32 mouse cellular contexts compared by ENCODE assay signal in the genomic region with DNA sequence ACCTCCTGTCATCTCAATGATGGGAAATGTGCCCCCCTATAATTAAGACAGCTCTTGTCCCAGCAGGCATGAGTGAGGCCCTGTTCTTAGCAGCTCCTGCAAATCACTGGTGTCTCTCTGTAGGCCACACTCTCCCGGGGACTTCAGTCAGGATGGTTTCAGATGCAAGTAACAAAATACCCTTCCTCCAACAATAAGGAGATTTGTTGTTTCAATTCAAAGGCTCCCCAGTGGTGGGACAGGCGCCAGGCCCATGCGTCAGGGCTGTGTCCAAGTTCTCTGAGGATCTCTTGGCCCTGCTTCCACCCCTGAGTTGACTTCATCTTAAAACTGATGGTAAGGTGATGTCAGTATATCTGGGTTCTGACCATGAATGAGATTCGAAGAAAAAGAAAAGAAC.
"Had no signal": no experiment of that assay in that cellular context is flagged by ENCODE, and none has a peak within 500 bp of the region (broad histone marks: within the 10 kb centered on the region; RNA-seq: fewer than 3 reads in every experiment).

No protein-coding gene starts in this region.

- H3K4me1 ChIP-seq: heart, embryonic 13.5 days; heart, embryonic 15.5 days; hindbrain, embryonic 12.5 days; hindbrain, embryonic 13.5 days; hindbrain, embryonic 15.5 days; intestine, embryonic 15.5 days; kidney, embryonic 15.5 days had no signal

- H3K9me3 ChIP-seq: heart, embryonic 13.5 days; heart, embryonic 15.5 days; hindbrain, embryonic 10.5 days; hindbrain, embryonic 12.5 days; hindbrain, embryonic 13.5 days; hindbrain, embryonic 15.5 days; intestine, embryonic 15.5 days; kidney, embryonic 15.5 days had no signal

- H3K27ac ChIP-seq: heart, embryonic 13.5 days; heart, embryonic 15.5 days; hindbrain, embryonic 10.5 days; hindbrain, embryonic 12.5 days; hindbrain, embryonic 13.5 days; hindbrain, embryonic 14.5 days; hindbrain, embryonic 15.5 days; hindbrain, postnatal 0 days; intestine, embryonic 15.5 days; kidney, embryonic 15.5 days; kidney, postnatal 0 days; layer of hippocampus, adult 2 months; left cerebral cortex, adult 2 months had no signal

- DNase-seq: heart, postnatal 10 days; heart, postnatal 14 days; heart, postnatal 36 days; heart, postnatal 4 days; kidney, adult 11 months; kidney, adult 18-20 months; kidney, adult 2 months; kidney, adult 8-10 months; kidney, adult 9 months; kidney, postnatal 10 days; kidney, postnatal 14 days; kidney, postnatal 25 days; kidney, postnatal 36 days; kidney, postnatal 4 days; layer of hippocampus, adult 9-11 months; layer of hippocampus, postnatal 36 days had no signal

- H3K27me3 ChIP-seq: heart, embryonic 13.5 days; heart, embryonic 15.5 days; hindbrain, embryonic 12.5 days; hindbrain, embryonic 13.5 days; hindbrain, embryonic 15.5 days; intestine, embryonic 15.5 days; kidney, embryonic 15.5 days had no signal

- H3K4me2 ChIP-seq: heart, embryonic 13.5 days; heart, embryonic 15.5 days; hindbrain, embryonic 12.5 days; hindbrain, embryonic 13.5 days; hindbrain, embryonic 14.5 days; hindbrain, embryonic 15.5 days; intestine, embryonic 15.5 days; kidney, embryonic 15.5 days had no signal

- H3K36me3 ChIP-seq: heart, embryonic 13.5 days; heart, embryonic 15.5 days; hindbrain, embryonic 10.5 days; hindbrain, embryonic 12.5 days; hindbrain, embryonic 13.5 days; hindbrain, embryonic 15.5 days; intestine, embryonic 15.5 days; kidney, embryonic 15.5 days had no signal

- ATAC-seq: hindbrain, embryonic 16.5 days; hindbrain, postnatal 0 days; inflammation-experienced regulatory T-cells, adult 6 months; intestine, embryonic 15.5 days; intestine, postnatal 0 days had no signal

- H3K9ac ChIP-seq: heart, embryonic 13.5 days; heart, embryonic 15.5 days; hindbrain, embryonic 12.5 days; hindbrain, embryonic 13.5 days; hindbrain, embryonic 14.5 days; hindbrain, embryonic 15.5 days; intestine, embryonic 15.5 days; kidney, embryonic 15.5 days had no signal

- H3K4me3 ChIP-seq: heart, embryonic 13.5 days; heart, embryonic 15.5 days; hindbrain, embryonic 10.5 days; hindbrain, embryonic 12.5 days; hindbrain, embryonic 13.5 days; hindbrain, embryonic 15.5 days; intestine, embryonic 15.5 days; kidney, embryonic 15.5 days; layer of hippocampus, adult 2 months; left cerebral cortex, adult 2 months had no signal
